Mouse (Mus musculus): ENCODE results near the gene Atl3.
A peak's percentile ranks its signal among the peaks of the same experiment; 100 is the strongest.
"Not testable (repeated sequence)": the region's sequence is repeated elsewhere in the genome, so short reads cannot be mapped to it uniquely, and the experiment has no call there.

The Atl3 gene

DNA sequence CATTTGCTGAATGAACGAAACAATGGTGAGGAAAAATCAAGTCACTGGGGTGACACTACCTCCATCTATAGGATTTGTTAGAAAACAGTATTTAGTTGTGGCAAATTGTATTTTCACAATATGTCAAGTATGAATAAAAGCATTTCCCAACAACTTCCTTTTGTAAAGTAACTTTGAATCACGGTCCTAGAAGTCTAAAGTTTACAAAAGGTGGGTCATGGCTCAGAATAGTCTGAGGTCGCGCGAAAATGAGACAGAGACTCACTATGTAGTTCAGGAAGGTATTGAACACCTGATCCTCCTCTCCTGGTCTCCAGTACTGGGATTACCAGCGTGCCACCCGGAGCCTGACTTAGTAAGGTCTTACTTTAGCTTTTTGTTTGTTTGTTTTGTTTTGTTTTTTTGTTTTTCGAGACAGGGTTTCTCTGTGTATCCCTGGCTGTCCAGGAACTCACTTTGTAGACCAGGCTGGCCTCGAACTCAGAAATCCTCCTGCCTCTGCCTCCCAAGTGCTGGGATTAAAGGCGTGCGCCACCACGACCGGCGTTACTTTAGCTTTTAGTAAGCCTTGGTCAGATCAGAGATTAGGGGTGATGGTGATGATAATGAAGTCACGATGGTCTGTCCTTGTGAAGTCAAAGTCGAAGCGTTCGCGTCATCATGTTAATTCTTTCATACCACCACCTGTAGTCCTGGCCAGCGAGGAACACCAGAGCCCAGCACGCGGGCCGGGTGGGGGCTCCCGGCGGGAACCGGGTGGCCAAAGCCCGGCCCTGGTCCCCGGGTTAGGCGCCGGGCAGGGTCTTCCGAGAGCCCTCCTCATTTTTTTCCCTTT is at the start of gene Atl3:
Gene Atl3 (plus strand): TSS at position 689 of the 835 bp plus-strand sequence.
- DNase-seq: no peak

DNA sequence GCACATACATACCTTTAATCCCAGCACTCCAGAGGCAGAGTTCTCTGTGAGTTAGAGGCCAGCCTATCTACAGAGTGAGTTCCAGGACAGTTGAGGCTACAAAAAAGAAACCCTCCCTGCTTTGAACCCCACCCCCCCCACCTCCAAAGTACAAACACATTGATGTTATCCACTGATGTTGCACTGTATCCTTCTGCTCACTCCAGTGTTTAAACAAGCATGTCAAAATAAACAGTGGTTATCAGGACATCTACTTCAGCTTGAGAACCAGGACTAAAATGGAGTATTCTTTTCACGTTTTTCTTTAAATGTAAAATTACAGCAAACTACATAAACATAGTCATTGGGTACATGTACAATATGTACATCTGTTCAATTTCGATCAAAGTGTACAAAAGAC is 48.7 kb upstream of the Atl3 start:
- DNase-seq: no peak

DNA sequence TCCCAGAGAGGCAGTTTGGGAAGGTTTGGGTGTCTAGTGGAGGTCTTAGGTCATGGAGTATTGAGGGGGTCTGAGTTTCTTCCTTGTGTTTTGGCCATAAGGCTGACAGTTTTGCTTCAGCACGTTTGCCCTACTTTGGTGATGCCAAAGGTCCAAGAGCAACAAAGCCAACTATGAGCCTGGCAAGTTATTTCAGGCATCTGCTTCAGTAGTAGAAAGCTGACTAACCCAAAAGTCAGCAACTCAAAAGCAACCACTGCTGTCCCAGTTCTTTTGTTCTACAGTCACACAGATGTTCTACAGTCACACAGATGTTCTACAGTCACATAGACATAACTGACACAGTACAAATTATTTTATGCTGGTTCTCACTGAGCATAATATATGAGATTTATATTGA is 48.2 kb upstream of the Atl3 start:
- no peak for DNase-seq

DNA sequence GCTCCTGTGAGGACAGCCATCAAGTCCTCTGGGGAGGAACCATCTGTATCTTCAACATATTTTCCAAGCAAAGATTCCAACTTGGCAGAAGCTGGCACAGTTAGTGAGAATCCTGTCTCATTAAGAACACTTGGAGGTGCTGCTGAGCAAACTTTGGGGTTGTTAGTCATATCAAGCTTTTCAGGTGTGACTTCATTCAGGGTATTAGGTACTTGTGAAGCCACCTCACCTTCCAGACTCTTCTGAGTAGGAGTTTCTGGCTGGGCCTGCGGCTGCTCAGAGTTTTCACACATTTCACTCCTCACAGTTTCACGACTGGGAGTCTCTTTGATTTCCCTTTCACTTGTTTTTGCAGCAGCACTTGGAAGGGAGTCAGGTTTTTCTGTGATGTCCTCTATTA is 37.0 kb upstream of the Atl3 start:
- no peak for DNase-seq

DNA sequence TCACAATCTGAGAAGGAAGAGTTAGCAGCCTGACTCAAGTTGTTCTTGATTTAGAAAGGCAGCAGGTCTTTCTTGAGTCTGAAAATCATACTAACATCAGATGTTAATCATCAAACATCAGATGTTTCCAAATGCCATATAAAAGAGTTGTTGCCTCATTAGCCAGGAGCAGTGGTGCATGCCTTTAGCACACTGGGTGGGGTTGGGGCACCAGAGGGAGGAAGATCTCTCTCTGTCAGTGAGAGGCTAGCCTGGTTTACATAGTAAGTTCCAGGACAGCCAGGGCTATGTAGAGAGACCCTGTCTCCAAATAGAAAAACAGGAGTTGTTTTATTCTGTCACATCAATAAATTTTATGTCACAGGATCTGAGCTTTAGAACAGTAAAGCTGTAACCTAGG is 34.9 kb upstream of the Atl3 start:
- DNase-seq: peak; percentile 24

DNA sequence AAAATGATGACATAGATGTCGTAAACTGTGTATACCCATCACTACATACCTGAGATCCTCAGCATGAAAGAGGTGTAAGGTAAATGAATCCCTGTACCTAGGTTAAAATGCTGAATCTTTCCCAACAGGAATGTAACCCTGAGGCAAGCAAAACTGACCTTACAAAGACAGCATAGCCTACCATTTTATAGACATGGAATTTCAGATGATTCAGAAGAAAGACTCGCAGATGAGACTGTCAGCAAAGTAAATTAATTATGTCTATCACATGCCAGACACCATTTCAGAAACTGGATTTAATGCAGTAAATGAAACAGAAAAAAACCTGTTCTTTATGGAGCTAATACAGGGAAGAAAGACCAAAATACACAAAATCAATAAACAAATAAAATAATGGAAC is 34.5 kb upstream of the Atl3 start:
- no peak for DNase-seq

DNA sequence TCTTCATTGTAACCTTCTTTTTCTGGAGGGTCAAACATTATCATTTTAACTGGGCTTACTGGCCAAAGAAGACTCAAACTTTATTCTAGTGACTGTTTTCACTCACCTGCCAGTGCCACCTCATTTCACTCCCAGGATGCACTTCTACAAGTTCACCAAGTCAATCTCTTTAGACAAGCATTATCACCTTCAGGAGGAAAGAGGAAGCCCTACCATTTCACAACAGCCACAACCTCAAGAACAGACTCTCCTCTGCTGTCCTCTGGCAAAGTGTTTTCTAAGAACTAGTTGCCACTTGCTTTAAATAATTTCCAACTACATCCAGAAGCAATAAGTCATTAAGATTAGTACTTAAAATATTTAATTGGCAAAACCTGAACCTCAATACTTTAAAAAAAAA is 25.9 kb upstream of the Atl3 start:
- DNase-seq: no peak

DNA sequence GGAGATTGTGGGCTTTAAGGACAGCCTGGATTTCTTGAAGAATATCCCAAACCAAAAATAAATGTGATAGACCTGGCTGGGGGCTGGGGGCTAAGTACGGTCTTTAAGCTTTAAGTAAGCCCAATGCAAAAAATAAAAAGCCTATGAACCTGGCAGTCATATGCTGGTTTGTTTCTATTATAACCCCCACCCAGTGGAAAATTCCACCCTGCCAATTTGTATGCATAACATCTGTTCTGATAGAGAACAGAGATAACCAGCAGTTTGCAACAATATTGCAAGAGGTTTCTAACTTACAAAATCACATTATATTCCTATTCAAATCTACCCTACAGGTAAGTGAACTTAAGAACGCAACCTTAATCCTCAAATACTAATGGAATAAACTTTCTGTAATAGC is 23.2 kb upstream of the Atl3 start:
- DNase-seq: no peak

DNA sequence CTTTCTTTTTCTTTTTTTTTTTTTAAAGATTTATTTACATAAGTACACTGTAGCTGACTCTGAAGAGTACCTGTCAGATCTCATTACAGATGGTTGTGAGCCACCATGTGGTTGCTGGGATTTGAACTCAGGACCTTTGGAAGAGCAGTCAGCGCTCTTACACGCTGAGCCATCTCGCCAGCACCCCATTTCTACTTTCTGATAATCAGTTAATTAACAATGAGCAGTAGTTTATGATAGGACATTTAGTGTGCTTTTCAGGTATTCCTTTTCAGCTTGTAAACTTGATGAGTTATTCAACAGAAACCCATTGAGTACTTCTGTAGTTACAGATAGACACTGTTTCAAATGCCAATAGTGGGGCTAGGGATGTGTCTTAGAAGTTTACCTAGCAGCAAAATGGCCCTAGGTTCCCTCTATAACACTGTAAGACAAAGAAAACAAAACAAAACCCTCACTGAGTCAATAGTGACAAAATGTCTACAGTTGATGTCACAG is 14.0 kb upstream of the Atl3 start:
- no peak for DNase-seq

DNA sequence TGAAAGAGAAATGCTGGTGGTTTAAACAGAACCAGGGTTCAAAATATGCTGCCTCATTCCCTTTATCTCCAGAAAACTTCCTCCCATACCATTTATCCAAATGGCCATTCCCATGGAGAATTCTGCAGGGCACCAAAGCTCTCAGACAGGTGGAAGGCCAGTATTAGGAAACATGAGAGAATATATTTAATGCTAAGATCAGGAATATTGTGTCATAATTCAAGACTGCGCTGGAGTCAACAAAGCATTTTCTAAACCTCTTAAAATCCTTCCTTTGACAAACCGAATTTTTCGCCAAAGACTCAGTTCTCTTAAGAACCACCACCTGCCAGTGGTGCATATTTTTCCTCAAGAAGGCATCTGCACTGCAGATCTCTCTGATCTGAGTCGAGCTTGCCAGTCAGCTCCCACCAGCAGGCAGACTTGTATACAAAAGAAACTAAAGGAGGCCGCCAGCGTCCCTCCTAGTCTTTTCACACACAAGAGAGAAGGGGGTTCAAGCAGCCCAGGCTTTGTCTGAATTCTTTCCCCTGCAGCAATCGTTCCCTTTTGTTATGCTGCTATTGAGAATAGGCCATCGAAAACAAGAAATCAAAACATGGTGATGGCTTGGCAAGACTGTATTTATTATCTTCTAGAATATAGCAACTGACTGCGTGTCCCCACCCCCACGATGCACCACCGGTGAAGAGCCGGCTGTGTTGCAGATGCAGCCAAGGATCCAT is 12.1 kb upstream of the Atl3 start:
- DNase-seq: no peak

DNA sequence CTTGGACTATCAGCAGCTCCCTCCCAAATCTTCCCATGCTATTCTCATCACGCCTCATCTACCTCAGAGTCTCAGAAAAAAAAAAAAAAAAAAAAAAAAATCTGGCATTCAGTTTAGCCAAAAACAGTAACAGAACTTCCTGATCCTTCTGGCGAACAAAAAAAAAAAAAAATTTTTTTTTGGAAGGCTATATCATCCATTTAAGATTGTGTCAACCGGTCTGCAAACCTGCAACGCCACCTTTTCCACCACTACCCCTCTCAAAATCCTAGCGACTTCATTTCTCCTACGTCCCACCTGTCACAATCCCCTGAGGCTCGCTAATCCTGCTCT is 11.6 kb upstream of the Atl3 start:
- DNase-seq: no peak

DNA sequence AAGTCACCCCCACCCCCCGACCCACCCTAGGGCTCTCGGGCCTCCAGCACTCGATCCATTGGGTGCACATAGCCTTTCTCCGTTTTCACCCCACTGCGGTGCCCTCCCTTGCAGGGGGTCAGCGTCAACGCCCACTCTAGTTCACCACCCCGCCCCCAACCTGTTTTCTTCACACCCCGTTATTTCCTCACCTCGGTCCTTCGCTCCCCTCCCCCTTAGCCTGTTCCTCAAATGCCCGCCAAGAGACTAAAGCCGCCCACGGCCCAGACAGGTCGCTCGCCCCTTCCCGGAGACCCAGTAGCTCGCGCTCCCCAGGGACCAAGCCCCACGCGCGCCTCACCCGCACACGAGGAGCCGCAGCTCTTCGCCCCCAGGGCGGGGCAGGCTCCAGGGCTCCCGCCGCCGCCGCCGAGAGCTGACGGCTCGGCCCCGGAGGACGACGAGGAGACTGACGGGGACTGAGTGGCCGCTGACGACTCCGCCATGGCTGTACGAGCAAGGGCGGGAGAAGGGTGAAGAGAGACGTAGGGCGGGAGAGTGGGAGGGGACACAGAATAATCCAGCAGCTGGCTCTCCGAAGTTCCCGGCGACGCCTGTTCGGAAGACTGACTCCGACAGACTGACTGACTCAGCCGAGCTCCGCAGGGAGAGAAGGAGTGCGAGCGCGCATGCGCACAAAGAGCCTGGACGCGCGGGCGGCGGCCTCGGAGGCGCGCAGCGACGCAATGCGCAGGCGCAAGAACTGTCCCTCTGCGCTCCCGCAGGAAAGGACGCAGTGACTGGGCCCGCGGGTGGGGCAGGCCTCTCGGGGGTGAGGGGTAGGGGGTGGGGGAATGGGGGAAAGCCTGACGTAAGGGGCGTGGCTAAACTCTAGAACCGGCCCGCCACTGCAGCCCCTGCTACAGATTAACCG is 11.0 kb upstream of the Atl3 start, which contains the start of gene Rtn3:
Gene Rtn3 (minus strand): TSS at position 683 of the 913 bp plus-strand sequence.
- DNase-seq: peak; percentile 96

DNA sequence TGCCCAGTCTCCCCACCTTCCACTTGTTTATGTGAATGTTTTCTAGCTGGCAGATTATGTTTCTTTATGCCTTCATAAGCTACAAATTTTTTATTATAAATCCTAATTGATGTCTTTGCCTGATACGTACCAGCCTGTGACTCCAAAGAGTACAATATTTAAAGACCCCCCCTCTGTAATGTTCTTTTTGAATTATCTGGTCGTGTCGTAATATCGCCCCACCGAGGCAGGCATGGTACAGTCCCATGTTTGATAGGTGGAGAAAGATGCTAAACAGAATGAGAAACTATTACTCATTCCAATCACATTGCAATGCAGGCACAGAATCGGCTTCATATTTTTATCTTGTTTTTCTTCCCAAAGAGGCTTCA is 10.3 kb upstream of the Atl3 start:
- DNase-seq: no peak

DNA sequence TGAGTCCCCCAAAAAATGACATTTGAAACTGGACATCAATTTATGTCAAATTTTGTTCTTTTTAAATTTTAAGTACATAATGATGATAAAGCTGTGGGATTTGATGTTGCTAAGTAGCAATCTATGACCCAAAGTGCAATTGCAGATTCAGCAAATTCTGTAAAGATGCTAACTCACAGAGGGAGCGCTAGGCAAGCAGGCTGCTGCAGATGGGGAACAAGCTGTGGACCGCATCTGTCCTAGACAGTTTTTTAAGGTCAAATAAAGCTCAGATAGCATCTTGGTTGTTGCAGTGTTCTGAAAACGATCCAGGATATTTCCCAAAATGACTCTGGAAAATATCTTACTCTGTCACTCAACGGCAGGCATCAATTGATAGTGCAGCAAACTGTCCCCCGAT is 9.8 kb upstream of the Atl3 start:
- no peak for DNase-seq

DNA sequence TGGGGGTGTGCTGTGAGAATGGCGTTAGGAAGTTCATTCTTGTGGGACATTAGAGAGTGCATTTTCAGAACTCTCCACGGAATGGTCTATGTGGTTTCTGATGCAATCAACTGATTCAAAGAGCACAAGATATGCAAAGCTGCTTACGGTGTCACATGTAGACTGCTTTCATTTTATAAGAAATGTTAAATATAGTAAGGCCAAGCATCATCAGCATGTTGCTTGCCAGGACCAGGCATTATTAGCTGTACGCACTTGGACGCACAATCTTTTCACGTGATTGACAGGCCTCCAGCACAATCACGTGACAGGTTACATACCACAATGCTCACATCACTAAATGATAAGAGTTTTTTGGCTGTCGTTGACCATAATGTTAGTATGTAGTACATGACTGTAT is 6.2 kb upstream of the Atl3 start:
- DNase-seq: no peak

DNA sequence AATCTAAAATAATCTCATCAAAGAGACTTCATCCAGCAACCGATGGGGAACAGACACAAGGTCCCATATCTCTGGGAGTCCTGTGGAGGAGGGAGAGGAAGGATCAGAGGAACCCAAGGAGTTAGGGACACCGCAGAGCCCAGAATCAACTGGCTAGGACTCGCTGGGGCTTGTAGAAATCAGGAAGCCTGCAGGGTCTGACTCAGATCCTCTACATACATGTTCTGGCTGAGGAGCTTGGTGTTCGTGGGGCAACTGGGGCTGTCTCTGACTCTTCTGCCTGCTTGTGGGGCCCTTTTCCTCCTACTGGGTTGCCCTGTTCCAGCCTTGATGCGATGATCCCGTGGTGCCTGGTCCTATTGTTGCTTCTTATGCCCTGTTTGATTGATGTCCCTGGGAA is 1.9 kb upstream of the Atl3 start:
- no peak for DNase-seq

DNA sequence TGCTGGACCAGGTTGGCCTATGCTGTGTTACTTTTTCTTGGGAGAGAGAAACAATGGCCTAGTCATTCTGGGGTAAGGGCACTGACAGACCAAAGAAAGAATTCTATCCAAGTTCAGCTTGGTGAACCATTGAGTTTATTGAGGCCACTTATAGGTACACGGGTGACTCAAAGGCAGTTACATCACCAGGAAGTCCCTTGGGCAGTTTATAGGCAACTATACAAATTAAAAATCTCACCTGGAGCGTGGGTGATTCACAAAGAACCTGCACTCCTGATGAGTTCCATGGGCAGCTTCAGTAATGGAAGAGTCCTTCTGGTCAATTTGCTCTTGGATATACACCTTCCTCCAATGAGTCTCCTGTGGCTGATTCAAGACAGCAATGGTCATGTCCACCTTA is 1.2 kb upstream of the Atl3 start:
- no peak for DNase-seq

DNA sequence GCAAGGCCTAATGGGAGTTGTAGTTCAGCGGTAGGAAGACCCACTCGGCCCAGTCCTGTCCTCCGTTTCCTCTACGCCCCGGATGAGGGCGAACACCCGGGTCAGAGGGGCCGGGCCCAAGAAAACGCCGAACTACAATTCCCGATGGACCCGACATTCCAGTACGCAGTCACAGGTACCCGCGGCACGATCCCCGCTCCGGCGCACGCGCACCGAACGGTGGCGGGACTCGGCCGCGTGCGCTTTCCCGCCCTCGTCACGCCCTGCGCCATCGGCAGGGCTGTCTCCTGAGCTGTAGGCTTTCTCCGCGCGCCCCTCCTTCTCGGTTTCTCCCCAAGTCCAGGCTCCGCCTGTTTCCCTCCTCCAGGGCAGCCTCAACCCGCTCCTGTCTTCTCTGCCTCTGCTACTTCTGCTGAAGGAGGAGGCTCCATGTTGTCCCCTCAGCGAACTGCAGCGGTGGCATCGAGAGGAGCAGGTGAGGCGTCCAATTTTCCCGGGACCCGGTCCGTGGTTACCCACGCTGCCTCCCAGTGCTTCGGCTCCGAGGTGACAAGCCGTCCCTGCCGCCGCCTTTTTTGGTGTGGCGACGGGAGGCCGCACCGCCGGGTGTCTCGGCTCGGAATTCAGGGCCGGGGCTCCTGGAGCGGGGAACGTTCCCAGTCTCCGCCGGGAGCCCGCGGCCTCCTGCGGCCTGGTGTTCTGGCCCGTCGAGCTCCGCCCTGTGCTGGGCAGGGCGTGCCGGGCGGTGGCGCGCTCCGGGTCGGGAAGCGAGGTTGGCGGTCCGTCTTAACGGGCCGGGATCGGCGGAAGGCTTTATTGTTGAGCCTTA is 561 bp downstream of the Atl3 start:
- peak; percentile 99 for DNase-seq

DNA sequence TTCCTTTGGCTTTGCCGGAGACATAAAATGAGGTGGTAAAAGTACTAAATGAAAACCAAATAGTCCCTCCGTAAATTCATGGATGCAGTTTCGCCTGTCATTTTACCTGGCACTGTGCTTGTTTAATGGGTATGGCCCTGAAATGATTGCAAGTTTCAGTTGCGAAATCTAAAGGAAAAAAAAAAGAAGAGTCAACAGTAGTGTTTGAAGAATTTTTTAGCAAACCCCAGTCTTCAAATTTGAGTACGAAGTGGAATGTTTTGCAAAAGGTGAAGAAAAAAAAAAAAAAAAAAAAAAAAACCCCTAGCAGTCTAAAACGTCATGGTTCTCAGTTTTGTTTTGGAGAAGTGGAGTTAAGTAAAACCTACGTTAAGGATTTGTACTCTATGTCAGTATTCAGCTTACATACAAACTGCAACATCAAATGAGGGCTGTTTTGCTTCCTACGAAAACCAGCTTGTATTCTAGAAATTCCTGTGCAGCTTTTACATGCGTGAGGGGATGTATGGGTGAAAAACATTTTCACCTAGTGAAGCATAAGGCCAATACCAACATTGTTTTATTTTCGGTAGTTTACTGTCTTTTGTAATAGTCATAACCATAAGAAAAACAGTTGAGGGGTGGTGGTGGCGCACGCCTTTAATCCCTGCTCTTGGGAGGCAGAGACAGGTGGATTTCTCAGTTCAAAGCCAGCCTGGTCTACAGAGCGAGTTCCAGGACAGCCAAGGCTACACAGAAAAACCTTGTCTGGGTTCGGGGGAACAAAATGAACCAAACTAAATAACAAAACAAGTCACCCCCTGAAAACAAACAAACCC is 1.6 kb downstream of the Atl3 start:
- DNase-seq: no peak

DNA sequence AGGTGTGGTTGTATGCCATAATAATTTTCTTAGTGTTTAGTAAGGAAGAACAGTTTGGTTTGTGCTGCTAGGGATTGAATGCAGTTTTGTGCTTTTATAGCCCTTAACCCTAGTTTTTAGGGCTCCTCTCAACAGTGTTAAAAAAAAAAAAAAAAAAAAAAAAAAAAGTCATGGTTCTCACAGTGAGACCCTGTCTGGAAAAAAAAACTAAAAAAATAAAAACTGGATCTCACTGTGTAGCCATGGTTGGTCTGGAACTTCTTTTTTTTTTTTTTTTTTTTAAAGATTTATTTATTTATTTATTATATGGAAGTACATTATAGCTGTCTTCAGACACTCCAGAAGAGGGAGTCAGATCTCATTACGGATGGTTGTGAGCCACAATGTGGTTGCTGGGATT is 2.2 kb downstream of the Atl3 start:
- DNase-seq: not testable (repeated sequence)

DNA sequence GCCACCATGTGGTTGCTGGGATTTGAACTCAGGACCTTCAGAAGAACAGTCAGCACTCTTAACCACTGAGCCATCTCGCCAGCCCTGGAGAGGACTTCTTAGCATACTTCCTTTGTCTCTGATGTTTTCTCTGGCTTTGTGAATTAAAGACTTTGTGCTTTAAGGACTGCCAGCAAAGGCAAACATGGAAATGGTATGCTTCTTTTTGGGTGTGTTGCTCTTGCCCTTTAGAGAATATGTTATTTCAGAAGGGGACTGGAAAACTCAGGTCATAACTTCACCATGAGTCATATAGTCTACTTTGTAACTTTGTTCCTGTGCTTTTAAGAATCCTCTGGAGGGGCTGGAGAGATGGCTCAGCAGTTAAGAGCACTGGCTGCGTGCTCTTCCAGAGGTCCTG is 5.0 kb downstream of the Atl3 start:
- DNase-seq: no peak

DNA sequence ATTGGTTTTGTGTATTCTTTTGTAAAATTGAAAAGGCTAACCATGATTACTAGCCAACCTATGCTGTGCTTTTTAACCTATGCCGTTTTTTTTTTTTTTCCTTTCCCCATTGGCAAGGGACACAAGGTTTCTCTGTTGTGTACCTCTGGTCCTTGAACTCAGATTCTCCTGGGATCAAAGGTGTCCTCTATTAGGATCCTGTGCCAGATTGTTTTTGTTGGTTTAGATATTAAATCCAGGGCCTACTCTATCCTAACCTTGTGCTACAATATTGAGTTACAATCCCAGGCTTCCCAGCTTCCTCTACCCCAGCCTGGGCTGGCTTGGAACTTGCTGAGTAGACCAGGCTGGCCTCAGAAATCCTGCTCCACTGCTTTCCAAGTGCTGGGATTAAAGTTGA is 6.9 kb downstream of the Atl3 start:
- DNase-seq: peak; percentile 49

All from kidney, adult 11 months (tissue).